Mouse (Mus musculus) lung, postnatal 0 days (tissue): Measurements from ENCODE around the gene Slc7a4.

Experiments
- CTCF ChIP-seq: IDR thresholded peaks from 2 replicates; pipeline ENCODE4 v1.5.1; 2016; ENCODE audit warnings: antibody characterized with exemption, mild to moderate bottlenecking
- EP300 ChIP-seq: IDR thresholded peaks from 2 replicates; pipeline ENCODE4 v1.6.1; 2016; ENCODE audit warnings: antibody characterized with exemption, mild to moderate bottlenecking, control low read depth

DNA sequence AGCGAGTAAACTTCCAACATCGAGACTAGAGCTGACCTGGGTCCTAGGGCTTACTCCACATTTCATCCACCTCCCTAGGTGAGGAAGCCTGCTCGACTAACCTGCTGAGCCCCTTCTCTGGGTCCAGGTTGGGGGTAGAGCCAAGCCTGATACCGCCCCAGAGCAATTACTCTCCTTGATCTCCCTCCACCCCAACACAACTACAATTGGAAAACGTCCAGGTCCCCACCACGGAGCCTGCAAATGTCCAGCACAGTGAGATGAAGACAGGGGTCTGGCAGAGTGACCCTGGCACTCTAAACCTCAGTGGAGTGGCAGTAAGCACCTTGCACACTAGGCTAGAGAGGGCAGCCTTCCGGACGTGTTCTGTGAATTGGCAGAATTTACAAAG lies 6.2 kb downstream of the Slc7a4 start:
- TF ChIP-seq EP300 (no peak), CTCF (no peak)
